Mouse (Mus musculus) heart, embryonic 15.5 days (tissue): ENCODE results near the gene P3h4. TPM values are rescaled to one million over a fixed set of nuclear protein-coding genes. Genes with fewer than 3 reads are reported as not detected.

Source experiments
- ATAC-seq: fragments of 200-750 bp; cut with Nextera tagmentation; replicated peaks from 2 replicates; pipeline ENCODE4 v1.8.0; 2017; ENCODE audit warnings: low read depth, moderate TSS enrichment; ENCODE audit not compliant: insufficient number of reproducible peaks, insufficient read depth, low FRiP score
- H3K27ac ChIP-seq: fragments of 300-500 bp; sonication (generic); 2 replicates; pipeline ENCODE4 v1.5.1; 2015; ENCODE audit warnings: mild to moderate bottlenecking, inconsistent platforms
- H3K27me3 ChIP-seq: fragments of 300-500 bp; sonication (generic); 2 replicates; pipeline ENCODE4 v1.6.1; 2015; ENCODE audit warnings: inconsistent platforms
- H3K36me3 ChIP-seq: fragments of 300-500 bp; sonication (generic); 2 replicates; pipeline ENCODE4 v1.6.1; 2015; ENCODE audit warnings: mild to moderate bottlenecking, inconsistent platforms
- H3K4me1 ChIP-seq: fragments of 300-500 bp; sonication (generic); replicated peaks from 2 replicates; pipeline ENCODE4 v1.6.1; 2015; ENCODE audit warnings: inconsistent platforms
- H3K4me2 ChIP-seq: fragments of 300-500 bp; sonication (generic); 2 replicates; pipeline ENCODE4 v1.6.1; 2015; ENCODE audit warnings: inconsistent platforms, mild to moderate bottlenecking, moderate library complexity
- H3K4me3 ChIP-seq: fragments of 300-500 bp; sonication (generic); 2 replicates; pipeline ENCODE4 v1.5.1; 2015; ENCODE audit warnings: mild to moderate bottlenecking, inconsistent platforms
- H3K9ac ChIP-seq: fragments of 300-500 bp; sonication (generic); 2 replicates; pipeline ENCODE4 v1.6.1; 2015; ENCODE audit warnings: mild to moderate bottlenecking, inconsistent platforms
- H3K9me3 ChIP-seq: fragments of 300-500 bp; sonication (generic); replicated peaks from 2 replicates; pipeline ENCODE4 v1.6.1; 2016; ENCODE audit warnings: inconsistent platforms
- WGBS: fragments of 180-500 bp; shearing (Covaris S2); methylation state at CpG from one replicate; pipeline ENCODE4 v1.1.7; 2015; ENCODE audit warnings: mixed read lengths; 5-methylcytosine and 5-hydroxymethylcytosine counted together
- polyA plus RNA-seq: library from polyadenylated mRNA; unstranded; fragments of >200 nt; fragmentation: Nextera tagmentation; extraction: Ambion mirVana; gene quantifications from 2 replicates; pipeline ENCODE4 v1.2.1, GENCODE M21; 2015

Gene P3h4
- polyA plus RNA-seq, 1 experiment from 2014 or later, result 48.3 TPM

DNA sequence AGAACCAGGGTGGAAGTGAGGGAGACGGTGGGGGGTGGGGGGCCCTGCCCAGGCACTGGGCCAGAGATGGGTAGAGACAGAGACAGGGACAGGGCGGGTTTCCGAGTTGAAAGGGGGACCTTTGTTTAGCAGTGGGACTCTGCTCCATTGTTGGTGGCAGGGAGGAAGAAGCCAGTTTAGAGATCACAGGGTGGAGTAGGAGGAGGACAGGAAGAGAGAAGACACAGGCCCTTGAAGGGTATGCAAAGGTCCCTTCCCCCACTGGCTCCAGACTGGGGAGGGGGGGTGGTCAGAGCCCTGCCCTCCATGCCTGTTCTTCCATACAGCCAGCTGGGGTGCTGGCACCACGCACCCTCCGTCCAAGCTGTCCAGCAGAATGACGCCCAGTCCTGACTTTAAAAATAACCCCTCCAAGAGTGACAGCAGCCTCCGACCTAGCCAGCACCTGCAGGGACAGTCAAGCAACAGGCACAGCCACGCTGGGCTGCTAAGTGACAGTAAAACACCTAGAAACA, 24.6 kb downstream of the P3h4 start:
- Histone ChIP-seq H3K9ac (peak overlapping the region; percentile 32), H3K36me3 (peaks cover 13% of the 10 kb centered on the region), H3K27ac (peak overlapping the region; percentile 88), H3K4me1 (peaks cover 90% of the 10 kb centered on the region), H3K27me3 (no peaks in the 10 kb centered on the region), H3K9me3 (no peaks in the 10 kb centered on the region), H3K4me3 (peak overlapping the region; percentile 9; the same call in 1 of the 2 replicates), H3K4me2 (peak overlapping the region; percentile 48)
- ATAC-seq, result peak; percentile 20; the same call in 1 of the 2 replicates
- WGBS, result 20% methylated on average over 8 of the region's 8 CpGs

DNA sequence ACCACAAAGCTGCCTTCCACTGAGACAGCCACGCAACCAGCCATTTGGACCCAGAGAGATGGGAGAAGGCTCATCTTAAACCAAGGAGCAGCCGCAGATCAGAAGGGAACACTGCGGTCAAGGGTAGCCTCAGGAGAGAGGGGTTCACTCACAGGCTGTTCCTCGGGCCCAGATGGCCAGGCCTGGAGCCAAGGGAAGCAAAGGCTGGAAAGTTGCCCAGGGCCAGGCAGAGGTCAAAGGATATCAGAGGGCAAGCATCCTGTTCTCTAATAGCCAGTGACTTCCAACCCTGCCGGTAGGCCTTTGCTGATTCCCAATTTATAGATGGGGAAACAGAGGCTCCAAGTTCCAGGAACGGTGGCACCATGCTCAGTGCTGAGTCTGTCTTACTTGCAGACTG, 26.0 kb downstream of the P3h4 start:
- Histone ChIP-seq H3K4me3 (peak overlapping the region; percentile 5), H3K4me1 (peaks cover 76% of the 10 kb centered on the region), H3K9ac (peak overlapping the region; percentile 19; the same call in 1 of the 2 replicates), H3K36me3 (peaks cover 27% of the 10 kb centered on the region), H3K9me3 (no peaks in the 10 kb centered on the region), H3K27me3 (no peaks in the 10 kb centered on the region), H3K27ac (peak overlapping the region; percentile 88), H3K4me2 (peak overlapping the region; percentile 52)
- 43% methylated on average over 6 of the region's 6 CpGs for WGBS
- no peak for ATAC-seq

DNA sequence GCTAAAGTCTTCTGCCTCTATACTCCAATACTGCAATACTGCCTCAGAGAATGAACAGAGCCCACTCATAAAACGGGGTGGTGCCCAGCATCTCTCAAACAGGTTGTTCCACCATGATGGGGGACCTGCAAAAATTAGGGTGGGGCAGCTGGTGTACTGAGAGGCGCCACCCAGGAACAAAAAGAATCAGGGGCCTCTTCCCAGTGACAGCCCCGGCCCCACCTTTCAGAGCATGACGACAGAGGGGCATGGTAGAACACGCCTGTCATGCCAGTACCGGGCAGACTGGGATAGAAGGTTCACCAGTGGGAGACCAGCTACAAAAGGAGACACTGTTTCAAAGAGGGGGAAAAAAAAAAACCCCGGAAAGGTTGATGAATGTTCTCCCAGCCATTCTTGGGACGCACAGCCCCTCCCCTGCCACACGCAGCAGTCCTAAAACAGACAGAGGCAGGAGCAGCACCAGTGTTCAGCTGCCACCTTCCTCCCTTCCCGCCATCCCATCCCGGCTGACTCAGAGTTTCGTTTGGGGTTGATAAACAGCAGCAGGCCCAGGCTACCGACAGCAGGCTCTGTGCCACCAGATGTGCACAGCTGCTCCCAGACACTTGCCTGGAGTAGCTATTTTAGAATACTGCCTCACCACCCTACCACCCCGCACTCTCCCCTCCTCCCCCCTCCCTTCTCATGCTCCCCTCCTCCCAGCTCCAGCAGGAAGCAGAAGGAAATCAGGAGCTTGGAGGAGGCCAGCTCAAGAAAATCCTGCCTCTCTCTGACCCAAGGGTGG, 26.9 kb downstream of the P3h4 start:
- Histone ChIP-seq H3K9me3 (no peaks in the 10 kb centered on the region), H3K27me3 (no peaks in the 10 kb centered on the region), H3K9ac (peak overlapping the region; percentile 31; the same call in 1 of the 2 replicates), H3K4me3 (peak overlapping the region; percentile 5; the same call in 1 of the 2 replicates), H3K4me1 (peaks cover 67% of the 10 kb centered on the region), H3K27ac (peak overlapping the region; percentile 88), H3K4me2 (peak overlapping the region; percentile 52), H3K36me3 (peaks cover 35% of the 10 kb centered on the region)
- 23% methylated on average over 14 of the region's 14 CpGs for WGBS
- ATAC-seq, result peak; percentile 69

DNA sequence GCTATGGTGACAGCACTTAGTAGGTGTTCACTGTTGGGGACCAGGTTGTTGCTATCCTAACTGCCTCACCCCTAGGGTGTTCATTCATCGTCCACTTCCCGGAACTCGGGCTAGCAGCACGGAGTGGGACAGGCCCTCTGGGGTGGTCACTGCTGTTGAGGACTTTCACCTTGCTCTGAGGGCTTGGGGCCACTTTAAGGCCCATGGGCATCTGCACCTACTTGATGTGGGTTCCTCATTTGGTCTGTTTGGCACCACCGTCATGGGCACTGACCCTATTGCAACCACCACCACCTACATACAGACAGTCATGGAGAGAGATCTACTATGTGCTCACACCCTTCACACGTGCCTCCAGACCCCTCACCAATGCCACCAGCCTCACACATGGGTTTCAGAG, 27.5 kb downstream of the P3h4 start:
- Histone ChIP-seq H3K9me3 (no peaks in the 10 kb centered on the region), H3K4me3 (no peak overlapping the region; the same call in 1 of the 2 replicates), H3K4me2 (0 out of 2 replicates have a peak overlapping the region, but pooled peaks have one; percentile 52), H3K27me3 (no peaks in the 10 kb centered on the region), H3K4me1 (peaks cover 61% of the 10 kb centered on the region), H3K27ac (peak overlapping the region; percentile 88), H3K36me3 (peaks cover 41% of the 10 kb centered on the region), H3K9ac (no peak overlapping the region)
- no peak for ATAC-seq
- 84% methylated on average over 6 of the region's 6 CpGs for WGBS

DNA sequence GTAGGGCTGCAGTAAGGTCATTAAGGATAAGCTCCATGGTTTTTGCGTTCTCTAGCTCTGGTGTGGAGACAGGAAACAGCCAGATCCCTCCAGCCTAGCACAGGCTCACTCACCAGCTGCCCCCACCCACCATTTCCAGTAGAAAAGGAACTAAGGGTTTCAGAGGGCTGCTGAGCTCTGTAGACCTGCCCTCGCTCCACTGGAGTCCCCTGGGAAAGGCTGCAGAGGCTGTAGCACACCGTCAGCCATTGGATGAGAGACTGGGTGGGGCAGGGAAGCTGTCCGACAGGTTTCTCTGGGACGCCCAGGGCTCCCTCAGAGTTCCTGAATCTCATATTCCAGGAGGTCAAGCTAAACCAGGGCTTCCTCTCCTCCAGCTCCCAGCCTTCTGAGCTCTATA, 28.1 kb downstream of the P3h4 start:
- no peaks in the 10 kb centered on the region for H3K27me3 ChIP-seq
- no peak for ATAC-seq
- peak overlapping the region; percentile 88 for H3K27ac ChIP-seq
- H3K9ac ChIP-seq, result no peak overlapping the region
- H3K4me3 ChIP-seq, result no peak overlapping the region
- no peaks in the 10 kb centered on the region for H3K9me3 ChIP-seq
- H3K4me1 ChIP-seq, result peaks cover 56% of the 10 kb centered on the region
- WGBS, result 53% methylated on average over 5 of the region's 5 CpGs
- peaks cover 45% of the 10 kb centered on the region for H3K36me3 ChIP-seq
- no peak overlapping the region for H3K4me2 ChIP-seq

DNA sequence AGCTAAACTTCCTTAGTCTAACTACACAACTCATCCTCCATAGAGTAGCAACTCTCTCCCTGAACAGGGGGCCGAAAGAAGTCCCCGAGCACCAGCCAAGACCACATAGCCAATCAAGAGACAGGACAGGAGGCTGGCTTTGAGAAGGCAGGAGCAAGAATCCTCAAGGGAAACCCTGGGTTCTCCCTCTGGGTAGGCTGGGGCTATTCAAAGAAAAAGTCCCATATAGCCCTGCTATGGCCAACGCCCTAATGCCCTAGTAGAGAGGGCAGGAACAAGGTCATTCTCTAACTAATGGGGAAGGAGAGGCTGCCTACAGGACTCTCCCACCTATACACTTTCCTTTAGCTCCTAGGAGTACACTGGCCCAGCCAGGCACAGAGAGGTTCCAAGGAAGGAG, 29.6 kb downstream of the P3h4 start:
- Histone ChIP-seq H3K4me1 (peaks cover 41% of the 10 kb centered on the region), H3K36me3 (peaks cover 61% of the 10 kb centered on the region), H3K27me3 (no peaks in the 10 kb centered on the region), H3K27ac (no peak overlapping the region), H3K4me2 (no peak overlapping the region), H3K9ac (no peak overlapping the region), H3K4me3 (no peak overlapping the region), H3K9me3 (no peaks in the 10 kb centered on the region)
- WGBS, result 85% methylated on average over 3 of the region's 3 CpGs
- no peak for ATAC-seq

DNA sequence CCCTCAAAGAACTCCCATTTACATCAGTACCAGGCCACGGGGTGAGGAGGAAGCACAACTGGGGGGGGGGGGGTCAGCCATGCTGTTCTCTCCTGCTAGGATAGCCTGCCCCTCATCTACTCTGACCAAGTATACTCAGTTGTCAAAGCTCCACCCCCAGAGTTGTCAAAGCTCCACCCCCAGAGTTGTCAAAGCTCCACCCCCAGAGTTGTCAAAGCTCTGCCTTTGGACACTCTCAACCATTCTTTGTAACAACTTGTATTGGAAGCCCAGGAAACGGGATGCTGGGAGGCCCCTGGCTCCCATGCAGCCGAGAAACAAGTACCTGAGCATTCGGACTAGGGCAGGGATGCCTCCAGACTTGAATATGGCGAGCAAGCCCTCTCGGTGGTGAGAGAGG, 32.0 kb downstream of the P3h4 start:
- H3K4me2 ChIP-seq, result no peak overlapping the region
- peaks cover 82% of the 10 kb centered on the region for H3K36me3 ChIP-seq
- no peak overlapping the region for H3K27ac ChIP-seq
- H3K4me1 ChIP-seq, result peaks cover 17% of the 10 kb centered on the region
- H3K9me3 ChIP-seq, result no peaks in the 10 kb centered on the region
- no peak overlapping the region for H3K9ac ChIP-seq
- 83% methylated on average over 6 of the region's 6 CpGs for WGBS
- no peaks in the 10 kb centered on the region for H3K27me3 ChIP-seq
- ATAC-seq, result no peak
- no peak overlapping the region for H3K4me3 ChIP-seq

DNA sequence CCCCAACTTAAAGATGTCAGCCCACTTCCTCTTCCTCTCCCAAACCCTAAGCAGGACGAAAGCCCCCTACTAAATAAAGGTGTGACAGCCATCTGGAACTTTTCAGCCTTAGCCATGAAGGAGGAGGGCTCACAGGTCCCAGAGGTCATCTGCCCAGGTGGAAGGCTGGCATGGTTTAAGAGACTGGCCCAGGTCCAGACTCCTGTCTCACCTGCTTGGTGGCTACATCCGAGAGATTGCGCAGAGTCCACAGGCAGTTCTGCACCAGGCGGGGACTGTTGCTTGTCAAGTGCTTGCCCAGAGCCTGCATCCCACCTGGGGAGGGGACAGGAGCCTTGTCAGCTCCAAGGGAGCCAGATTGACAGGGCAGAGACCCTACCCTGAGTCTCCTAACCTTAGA, 35.3 kb downstream of the P3h4 start:
- Histone ChIP-seq H3K27me3 (no peaks in the 10 kb centered on the region), H3K4me2 (no peak overlapping the region), H3K27ac (no peak overlapping the region), H3K36me3 (peaks cover 92% of the 10 kb centered on the region), H3K9me3 (no peaks in the 10 kb centered on the region), H3K4me3 (no peak overlapping the region), H3K4me1 (no peaks in the 10 kb centered on the region), H3K9ac (no peak overlapping the region)
- WGBS, result 80% methylated on average over 4 of the region's 4 CpGs
- no peak for ATAC-seq

DNA sequence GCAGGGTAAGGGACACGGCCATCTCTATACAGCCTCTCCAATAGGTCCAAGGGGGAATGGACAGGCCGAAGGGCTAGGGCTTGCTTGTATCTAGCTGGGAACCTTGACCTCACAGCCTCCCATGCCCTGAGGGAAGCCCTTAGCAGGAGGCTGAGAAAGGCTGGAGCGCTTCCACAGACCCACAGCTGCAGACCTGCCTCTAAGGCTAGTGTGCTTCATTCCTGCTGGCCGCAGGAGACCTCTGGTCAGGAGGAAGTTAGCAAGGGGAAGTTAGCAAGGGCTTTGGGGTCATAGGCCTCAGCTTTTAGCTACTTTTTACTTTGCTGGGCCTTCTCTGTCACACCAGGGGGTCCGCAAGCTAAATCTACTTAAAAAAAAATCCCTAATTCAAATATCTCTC, 36.2 kb downstream of the P3h4 start:
- no peak for ATAC-seq
- no peaks in the 10 kb centered on the region for H3K27me3 ChIP-seq
- 87% methylated on average over 5 of the region's 5 CpGs for WGBS

DNA sequence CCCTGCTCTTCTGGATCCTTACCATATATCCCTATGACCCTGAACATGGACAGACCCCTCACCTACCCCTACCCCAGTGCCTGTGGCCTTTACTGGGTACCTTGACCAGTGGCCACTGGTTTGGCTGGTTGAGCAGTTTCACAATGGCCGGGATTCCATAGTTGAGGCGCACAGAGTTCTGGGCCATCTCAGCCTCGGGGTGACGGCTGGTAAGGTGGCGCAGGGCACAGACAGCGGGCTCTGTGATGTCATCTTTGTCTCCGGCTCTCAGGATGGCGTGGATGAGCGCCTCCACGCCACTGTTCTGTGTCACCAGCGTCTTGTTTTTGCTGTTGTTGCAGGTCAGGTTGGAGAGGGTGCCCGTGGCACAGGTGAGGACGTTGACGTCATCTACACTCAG, 36.6 kb downstream of the P3h4 start:
- Histone ChIP-seq H3K4me1 (no peaks in the 10 kb centered on the region), H3K4me2 (no peak overlapping the region), H3K4me3 (no peak overlapping the region), H3K9ac (no peak overlapping the region), H3K27me3 (no peaks in the 10 kb centered on the region), H3K36me3 (peaks cover 92% of the 10 kb centered on the region), H3K27ac (no peak overlapping the region), H3K9me3 (no peaks in the 10 kb centered on the region)
- no peak for ATAC-seq
- 91% methylated on average over 14 of the region's 14 CpGs for WGBS

More for the DNA sequence above, 36.2 kb downstream of the P3h4 start:
- Histone ChIP-seq H3K4me2 (no peak overlapping the region), H3K36me3 (peaks cover 92% of the 10 kb centered on the region), H3K4me1 (no peaks in the 10 kb centered on the region), H3K4me3 (no peak overlapping the region), H3K27ac (no peak overlapping the region), H3K9ac (no peak overlapping the region), H3K9me3 (no peaks in the 10 kb centered on the region)

DNA sequence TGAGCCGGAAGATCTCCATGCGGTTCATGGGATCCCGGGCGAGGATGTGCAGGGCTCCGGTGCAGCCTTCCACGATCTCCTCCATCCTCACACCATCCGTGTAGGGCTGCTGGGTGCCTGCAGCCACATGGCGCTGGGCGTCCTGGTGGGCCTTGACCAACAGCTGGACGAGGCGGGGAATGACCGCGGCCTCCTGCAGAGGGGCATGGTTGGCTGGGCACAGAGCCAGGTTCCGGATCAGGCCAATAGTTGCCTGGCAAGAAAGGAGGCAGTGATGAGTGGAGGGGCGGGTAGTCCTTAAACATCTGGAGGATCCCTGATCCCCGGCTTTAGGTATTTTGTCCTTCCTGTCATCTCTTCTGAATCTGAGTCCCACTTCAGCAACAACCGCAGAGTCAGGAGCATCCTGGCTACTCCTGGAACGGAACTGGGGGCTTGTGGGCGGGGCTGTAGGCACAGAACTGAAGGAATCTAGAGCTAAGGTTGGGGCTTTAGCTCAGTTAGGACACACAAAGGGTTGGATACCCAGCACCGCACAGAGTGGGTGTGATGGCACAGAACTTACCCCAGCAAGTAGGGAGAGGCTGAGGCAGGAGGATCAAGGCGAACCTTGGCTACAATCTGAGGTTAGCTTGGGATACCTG, 37.8 kb downstream of the P3h4 start:
- no peaks in the 10 kb centered on the region for H3K27me3 ChIP-seq
- no peaks in the 10 kb centered on the region for H3K4me1 ChIP-seq
- no peak overlapping the region; the same call in 1 of the 2 replicates for H3K27ac ChIP-seq
- H3K4me2 ChIP-seq, result no peak overlapping the region
- ATAC-seq, result no peak
- H3K9me3 ChIP-seq, result no peaks in the 10 kb centered on the region
- no peak overlapping the region for H3K4me3 ChIP-seq
- H3K9ac ChIP-seq, result no peak overlapping the region
- H3K36me3 ChIP-seq, result peaks cover 93% of the 10 kb centered on the region
- 90% methylated on average over 21 of the region's 21 CpGs for WGBS
